Mouse (Mus musculus) adrenal gland, postnatal 4 days (tissue): ENCODE measurements around the gene Camkk2. TPM values are rescaled to one million over a fixed set of nuclear protein-coding genes. Genes with fewer than 3 reads are reported as not detected.

ENCODE experiments used
- DNase-seq, 2 experiments: peaks; one replicate each; pipeline ENCODE4 v3.0.0; 2021 to 2022; ENCODE audit warnings: low spot score in 2 of 2, mixed read lengths in 2 of 2
- total RNA-seq, 2 experiments: library from RNA; stranded (reverse); gene quantifications; 2 replicates each; pipeline ENCODE4 v1.2.3; 2021

The Camkk2 gene
- total RNA-seq, 2 experiments from 2014 or later = 31.5 to 36.3 TPM

DNA sequence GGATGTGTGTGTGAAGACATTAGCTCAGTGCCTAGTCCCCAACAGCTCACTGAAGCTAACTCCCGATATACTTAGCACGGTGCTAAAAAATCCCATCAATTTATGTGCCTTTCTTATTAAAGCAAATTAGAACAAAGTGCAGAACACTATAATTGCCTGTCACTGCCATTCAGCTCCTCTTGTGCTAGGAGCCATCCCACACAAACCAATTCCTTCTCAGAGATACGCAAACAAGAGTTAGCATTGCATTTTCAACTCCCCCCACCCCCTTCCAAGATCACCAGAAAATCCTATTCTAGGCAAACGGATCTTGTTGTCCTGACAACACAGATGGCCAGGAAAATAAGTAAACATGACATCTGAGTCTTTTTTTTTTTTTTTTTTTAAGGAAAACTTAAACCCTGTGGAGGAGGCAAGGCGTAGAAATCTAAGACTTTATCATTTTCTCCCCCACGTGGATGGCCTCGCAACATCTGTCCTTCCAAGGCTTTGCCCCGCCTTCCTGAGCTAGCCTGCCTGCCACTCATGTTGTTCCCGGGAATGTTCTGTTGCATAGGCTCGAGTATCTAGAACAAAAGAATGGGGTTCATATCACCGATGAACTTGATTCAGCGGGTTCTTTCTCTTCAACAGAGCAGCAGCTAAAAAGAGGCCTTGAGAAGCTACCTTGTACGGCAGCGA, 4.7 kb upstream of the Camkk2 start:
- DNase-seq = no peak

DNA sequence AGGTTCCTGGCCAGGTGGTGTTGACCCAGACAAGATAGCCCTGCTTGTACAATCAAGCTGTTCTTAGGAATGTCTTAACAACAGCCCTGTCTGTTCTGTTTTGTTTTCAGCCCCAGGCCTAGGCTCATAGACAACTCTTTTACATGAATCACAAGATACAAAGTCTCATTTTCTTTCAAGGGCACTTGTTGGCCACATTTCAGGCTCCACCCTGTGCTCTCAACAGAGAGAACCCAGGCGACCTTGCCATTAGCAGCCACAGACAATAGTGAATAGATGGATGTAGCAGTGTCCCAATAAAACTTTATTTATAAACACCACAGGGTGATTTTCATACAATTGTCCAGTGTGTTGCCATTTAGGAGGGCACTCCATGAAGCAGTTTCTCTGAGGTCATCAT, 2.9 kb upstream of the Camkk2 start:
- DNase-seq = no peak

DNA sequence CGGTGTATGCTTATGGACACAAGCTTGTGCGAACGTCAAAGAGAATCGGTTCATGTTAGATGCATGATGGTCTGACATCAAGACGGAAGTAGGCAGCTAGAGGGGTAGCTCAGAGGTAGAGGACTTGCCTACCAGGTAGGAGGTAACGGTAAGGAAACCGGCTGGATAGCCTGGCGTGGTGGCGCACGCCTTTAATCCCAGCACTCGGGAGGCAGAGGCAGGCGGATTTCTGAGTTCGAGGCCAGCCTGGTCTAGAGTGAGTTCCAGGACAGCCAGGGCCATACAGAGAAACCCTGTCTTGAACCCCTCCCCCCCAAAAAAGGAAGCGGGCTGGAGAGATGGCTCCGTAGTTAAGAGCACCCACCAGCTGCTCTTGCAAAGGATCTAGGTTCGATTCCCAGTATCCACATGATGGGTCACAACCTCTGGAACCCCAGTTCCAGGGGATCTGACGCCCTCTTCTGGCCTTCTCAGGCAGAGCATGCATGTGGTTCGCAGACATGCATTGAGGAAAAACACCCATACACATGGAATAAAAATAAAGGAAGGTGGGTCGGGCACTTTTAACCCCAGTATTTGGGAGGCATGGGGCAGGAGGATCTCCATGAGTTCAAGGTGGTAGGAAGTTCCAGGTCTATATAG, 1.7 kb upstream of the Camkk2 start:
- DNase-seq = no peak

DNA sequence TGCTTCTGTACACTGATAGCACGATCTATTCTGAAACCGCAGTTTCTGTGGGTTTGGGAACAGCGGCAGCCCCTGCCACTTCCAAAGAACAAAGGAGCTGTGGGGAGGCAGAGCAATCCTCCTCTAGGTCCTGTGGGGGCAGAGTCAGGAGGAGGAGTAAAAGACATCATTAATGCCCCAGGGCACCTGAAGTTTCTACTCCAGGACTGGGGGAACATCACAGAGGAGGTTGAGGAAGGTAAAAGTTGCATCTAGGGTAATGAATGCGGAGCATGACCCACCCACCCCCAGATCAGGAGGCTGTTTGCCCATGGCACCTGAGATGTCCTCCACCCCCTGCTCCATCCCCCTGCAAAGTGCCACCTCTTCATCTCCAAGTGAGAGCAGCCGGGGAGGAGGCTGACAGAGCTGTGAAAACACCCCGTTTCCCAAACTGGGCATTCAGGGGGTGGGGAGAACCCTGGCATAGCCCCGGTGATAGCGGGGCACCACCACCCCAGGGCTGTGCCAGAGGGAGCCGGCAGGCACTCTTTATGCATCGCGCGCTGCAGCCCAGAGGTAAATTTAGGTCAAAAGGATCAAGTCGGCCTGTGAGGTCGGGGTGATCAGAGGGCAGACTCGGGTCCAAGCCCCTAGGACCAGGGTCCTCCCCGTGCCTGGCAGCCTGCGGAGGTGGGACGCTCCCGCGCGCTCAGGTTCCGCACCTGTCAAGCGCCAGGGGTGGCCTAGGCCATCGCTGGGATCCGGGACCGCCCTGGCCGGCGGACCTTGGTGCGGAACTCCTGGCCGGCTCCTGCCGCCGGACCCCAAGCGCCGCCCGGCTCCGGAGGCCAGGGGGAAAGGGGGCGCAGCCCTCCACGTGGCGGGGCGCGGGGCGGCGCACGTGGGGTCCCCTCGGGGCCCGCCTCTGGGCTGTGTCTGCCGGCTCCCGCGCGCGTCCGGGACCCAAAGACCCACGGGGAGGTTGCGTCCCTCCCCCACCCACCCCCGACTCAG, 680 bp downstream of the Camkk2 start:
- no peak for DNase-seq

DNA sequence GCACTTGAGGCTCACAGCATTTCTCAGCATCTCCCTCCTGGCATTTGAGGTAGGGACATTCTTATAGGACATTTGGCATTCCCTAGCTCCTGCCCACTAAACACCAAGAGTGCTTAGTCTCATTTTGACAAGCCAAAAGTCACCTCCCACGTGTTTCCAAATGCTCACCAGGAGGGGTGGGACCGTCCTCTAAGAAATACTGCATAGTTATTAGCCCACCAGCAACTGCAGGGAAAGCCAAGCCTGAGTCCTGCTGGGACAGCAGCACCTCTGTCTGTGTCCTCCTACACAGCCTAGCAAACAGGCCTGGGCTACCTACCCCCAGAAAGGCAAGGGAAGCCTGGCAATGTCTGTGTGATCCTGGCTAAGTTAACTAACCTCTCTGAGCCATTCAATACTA, 1.9 kb downstream of the Camkk2 start:
- no peak for DNase-seq

DNA sequence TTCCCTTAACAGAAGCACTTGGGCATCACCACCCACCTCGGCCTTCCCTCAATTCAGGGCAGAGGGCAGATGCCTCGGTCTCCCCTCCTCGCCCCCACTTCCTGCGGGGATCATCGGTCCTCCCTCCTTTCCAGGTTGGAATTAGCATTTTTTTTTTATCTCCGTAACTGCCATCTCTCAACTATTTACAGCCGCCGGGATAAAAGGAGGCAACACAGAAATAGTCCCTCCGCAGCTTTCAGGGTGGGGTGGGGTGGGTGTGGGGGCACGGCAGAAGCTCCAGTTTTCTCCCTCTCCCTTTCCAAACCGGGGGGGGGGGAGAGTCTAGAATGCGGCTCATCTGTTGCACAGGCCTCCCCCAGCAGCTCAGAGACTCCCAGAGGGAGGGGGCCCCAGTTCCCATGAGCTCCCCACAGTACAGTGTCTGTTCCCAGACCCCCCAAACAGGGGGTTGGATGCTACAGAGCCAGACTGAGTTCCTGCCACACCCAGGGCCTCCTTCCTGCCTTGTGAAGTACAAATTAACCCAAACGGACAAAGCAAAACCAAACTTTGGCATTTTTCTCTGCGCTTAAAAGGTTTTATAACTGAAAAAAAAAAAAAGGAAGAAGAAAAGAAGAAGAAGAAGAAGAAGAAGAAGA, 3.4 kb downstream of the Camkk2 start:
- DNase-seq = no peak

DNA sequence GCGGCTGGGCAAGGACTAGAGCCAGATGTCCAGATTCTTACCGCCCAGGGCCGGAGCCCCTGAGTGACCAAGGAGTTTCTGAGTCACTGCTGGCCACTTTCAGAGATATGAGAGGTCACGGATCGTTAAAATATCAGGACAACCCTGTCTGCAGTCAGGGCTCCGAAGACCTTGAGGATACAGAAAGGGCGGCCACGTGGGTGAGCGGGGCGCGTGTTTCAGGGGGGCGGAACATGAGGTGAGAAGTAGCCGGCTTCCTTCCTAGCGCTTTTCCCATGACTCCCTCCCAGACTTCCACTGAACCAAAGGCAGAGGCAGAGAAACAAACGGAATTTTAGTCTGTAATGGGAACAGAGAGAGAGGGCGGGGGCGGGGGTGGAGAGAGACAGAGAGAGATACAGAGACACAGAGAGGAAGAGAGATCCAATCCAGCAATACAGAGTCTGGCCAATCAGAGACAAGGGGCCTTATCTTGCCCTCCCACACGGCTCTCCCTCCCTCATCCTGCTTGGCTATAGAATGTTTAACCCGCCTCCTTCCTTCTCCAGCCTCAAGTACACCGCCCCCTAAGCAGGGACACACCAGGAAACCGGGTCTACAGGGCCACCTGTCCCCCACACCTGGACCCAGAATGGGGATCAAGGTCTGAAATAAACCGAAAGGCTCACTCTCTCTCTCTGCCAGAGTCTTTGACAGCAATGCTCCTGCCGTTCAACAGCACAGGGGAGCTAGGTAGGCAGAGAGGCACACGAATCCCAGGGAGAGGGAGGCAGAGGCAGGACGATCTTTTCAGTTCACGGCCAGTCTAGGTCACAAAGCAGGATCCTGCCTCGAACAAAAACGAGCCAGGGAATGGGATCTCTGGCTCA, 4.2 kb downstream of the Camkk2 start:
- no peak for DNase-seq

DNA sequence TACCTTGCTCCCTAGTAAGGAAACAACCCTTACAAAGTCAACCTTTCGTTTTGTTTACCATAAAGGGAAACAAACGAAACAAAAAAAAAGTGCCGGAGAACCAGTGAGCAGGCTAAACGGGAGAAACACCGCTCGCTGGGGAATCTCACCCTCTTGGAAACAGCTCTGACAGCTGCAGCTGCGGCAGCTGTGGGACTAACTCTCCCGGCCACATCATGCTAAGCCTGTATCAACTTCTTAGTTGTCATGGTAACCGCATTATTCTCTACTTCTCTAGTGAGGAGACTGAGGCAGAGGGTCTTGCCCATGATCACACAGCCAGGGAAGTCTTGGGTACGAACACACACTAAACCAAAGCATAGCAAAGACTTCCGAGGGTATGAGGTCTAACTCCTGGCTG, 5.5 kb downstream of the Camkk2 start:
- no peak for DNase-seq

DNA sequence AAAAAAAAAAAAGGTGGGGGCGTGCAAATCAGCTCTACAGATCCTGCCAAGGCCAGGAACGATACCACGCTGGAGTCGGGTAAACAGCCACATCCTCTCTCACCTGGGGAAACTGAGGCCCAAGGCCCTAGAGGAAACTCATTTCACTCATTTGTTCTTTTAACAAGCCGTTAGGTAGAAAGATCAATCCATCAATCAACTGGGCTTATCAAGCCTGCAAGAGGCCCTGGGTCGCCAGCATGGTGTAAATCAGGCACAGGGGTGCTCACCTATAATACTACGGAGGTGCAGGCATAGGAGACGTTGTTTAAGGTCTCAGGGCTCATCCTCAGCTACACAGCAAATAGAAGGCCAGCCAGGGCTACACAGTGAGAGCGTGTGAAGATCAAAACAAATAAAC, 7.8 kb downstream of the Camkk2 start:
- DNase-seq = no peak

DNA sequence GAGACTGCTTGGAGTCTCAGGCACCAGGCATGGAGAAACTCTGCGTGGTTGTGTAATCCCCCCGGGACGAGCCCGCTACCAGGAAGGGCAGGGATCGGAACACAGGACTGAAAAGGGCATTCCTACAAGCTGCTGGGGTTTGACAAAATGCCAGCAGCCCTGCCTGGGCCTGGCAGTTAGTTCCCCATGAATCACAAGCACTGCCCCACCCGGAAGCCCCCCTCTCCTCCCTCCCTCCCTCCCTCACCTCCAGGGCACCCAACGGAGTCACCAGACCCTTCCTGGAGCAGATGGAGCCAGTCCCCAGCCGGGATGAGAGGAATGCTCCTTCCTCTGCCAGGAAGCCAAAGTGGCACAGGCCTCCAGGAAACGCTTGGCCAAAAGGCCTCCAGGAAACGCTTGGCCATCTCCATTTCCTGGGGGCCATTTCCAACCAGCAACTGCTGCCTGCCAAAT, 8.4 kb downstream of the Camkk2 start:
- DNase-seq = peak; percentile 43 to 47

DNA sequence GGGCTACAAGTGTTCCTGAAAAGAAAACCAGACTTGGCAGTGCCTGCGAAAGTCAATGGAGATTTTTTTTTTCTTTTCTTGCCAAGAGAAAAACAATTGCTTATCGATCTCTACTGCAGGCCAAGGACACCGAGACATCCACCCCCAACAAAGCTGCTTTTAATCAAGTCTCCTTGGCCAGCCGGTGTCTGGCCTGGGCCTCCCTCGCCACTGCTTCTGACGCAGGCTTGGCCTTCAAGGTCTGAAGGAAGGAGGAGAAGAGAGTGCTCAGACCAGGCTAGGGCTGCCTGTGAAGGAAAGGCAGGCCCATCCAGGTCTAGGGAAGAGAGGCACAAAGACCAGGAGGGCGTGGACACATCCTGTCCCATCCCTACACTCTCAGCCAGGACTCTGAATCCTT, 8.9 kb downstream of the Camkk2 start:
- DNase-seq = no peak

DNA sequence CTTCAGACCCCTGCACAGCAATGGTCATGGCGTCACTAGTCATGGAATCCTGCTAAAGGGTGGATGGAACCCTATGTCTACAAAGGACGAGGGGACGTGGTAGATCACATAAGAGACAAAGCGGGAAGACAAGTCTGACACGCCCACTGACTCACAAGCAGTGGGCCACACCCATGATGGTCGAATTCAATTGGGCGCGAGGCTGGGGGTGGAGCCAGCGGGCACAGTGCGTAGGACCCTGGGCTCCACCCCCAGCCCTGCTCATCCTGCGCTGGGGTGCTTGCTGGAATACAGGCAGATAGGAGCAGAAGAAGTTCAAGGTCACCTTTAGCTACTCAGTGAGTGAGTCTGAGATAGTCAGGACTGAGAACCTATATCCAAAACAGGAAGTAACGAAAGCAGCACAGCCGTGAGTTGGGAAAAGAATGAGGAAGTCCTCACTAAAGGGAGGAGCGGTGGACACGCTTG, 10.1 kb downstream of the Camkk2 start:
- no peak for DNase-seq

DNA sequence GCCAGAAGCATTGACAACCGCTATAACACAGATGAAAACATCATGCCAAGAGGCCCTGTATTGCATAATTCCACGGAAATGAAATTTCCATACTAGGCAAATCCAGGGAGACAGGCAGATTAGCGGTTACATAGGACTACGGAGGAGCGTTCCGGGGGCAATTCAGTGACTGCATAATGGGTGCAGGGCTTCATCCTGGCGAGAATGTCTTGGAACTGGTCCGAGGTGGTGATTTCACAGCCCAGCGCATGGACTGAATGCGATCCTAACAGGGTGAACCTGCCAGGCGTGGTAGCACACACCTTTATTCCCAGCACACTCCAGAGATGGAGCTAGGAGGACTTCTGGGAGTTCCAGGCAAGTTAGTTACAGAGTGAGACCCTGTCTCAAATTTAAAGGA, 11.9 kb downstream of the Camkk2 start:
- DNase-seq = no peak

DNA sequence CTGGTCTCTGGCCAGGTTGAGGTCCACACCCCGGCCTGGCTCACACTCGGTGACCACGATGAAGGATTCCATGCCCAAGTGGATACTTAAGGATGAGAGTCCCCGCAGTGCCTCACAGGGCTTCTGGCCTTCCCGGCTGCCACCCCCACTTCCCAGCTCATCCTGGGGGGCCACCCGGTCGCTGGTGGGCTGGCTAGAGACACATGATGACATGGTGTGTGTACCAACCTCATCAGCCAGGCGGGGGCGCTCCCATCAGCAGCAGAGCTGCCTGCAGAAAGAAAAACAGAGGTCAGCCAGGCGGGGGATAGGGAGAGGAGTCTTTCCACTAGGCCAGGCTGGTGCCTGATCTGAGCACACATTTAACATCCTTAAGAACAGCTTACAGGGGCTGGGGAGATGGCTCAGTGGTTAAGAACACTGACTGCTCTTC, 15.2 kb downstream of the Camkk2 start:
- DNase-seq = no peak

DNA sequence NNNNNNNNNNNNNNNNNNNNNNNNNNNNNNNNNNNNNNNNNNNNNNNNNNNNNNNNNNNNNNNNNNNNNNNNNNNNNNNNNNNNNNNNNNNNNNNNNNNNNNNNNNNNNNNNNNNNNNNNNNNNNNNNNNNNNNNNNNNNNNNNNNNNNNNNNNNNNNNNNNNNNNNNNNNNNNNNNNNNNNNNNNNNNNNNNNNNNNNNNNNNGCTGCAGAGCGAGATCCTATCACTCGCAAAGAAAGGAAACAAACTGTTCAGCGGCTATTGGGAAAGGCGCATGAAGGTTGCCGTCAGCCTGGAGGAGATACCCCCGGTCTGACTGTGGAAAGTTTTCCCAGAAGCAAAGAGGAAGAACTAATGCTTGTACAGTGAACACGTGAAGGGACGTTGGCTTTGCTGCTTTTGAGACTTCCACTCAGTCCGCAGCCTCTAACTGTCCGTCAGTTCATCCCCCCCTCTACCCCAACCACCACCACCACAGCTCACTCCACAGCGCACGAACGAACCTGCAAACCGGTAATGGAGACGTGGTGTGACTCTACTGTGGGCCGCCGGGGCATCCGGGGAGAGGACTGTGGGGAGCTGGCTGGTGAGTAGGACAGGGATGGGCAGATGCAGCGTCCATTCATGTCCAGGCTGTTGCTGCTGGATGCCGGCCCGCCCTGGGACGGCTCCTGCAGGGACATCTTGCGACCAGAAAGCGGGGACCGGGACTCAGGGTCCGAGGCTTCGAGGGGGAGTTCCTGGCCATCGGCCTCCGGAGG, 15.8 kb downstream of the Camkk2 start:
- no peak for DNase-seq

DNA sequence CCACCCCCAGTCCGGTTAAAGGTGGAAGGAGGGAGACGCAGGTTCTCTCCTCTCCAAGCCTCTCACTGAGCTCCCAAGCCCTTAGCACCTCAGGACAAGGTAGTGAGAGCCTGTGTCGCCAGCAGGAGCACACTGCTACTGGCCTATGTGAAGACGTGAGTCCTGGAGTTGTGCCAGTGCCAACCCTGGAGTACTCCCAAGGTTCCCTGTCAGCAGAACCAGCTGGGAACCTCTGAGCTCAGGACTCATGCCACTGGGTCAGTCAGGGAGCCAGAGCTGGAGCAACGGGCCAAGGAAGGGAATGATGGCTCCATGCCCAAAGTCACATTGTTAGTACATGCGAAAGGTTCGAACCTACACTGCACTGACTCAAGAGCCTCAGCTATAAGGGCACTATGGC, 22.5 kb downstream of the Camkk2 start:
- DNase-seq = no peak

DNA sequence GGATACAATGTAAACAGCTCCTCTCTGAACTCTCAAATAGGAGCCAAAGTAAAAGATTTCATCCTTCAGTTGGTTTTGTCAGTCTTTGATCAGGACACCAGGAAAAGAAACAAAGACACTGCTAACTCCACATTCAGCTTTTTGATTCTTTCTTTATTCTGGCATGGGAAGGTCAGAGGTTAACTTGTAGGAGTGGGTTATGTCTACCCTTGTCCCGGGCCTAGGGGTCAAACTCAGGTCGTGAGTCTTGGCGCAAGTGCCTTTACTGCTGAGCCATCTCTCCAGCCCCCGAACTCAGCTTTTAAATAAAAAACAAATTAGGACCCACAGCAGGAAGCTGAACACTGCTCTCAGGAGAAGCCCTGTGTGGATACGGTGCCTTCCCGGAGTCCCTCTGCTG, 23.1 kb downstream of the Camkk2 start:
- no peak for DNase-seq

DNA sequence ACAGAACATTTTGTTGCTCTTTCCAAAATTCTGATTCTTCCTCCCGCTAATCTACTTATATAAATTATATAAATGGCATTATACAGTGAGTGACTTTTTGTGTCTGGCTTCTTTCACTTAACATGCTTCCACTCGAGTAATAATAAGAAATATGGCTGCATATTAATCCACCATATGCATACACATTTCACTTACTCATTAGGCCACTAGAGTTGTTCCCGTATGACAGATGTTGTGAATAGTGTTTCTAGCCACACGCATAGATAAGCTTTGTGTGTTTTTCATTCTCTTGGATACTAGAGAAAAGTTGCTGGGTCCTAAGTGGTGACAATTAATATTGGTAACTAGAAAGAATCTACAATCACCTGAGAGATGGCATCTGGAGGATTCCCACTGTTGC, 23.6 kb downstream of the Camkk2 start:
- no peak for DNase-seq

DNA sequence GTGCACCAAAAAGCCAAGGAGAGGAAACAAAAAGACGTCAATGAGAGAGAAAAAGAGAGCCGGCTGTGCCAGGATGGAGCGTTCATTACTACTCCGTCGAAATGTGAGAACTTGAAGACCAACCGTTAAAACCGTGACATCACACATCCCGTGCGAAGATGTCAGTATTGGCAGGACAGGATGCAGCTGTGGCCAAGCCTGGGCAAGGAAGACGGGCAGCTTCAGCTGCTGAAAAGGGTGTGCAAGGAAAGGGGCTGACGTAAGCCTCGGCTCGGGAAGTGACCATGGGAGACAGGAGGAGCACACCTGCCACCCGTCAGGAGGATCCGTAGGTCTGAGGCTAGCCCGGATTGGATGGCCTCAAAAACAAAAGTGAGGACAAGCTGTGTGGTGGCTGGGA, 24.7 kb downstream of the Camkk2 start:
- DNase-seq = no peak

DNA sequence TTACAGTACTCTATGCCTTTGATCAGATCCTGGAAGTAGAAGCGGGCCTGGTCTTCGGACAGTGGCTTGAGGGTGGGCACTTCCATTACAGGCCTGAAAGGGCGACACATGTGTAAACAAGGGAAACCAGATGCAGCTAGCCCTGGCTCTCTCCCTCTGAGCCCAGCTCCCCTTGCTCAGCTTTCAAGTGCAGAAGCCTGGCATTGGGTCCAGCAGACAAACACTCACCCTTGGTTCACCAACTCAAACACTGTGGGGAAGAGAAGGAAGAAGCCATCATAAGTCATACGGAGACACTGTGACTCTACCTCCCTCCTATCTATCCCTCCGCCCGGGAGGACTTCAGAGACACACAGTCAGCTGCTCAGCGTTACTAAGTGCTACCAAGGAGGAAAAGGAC, 31.3 kb downstream of the Camkk2 start:
- no peak for DNase-seq
